Mouse (Mus musculus) myocyte (in vitro differentiated cells): ENCODE results near the gene Trim7. TPM values are rescaled to one million over a fixed set of nuclear protein-coding genes. Genes with fewer than 3 reads are reported as not detected.
"Not testable (repeated sequence)": the region's sequence is repeated elsewhere in the genome, so short reads cannot be mapped to it uniquely, and the experiment has no call there.

Experiments
- H3K27me3 ChIP-seq: one replicate; pipeline ENCODE4 v1.6.1; 2011; ENCODE audit not compliant: control insufficient read depth, insufficient read depth, insufficient read length
- H3K36me3 ChIP-seq: one replicate; pipeline ENCODE4 v1.6.1; 2011; ENCODE audit not compliant: control insufficient read depth, insufficient read depth
- H3K4me2 ChIP-seq: one replicate; pipeline ENCODE4 v1.6.1; 2011; ENCODE audit warnings: low read depth, control low read depth
- H3K4me3 ChIP-seq: one replicate; pipeline ENCODE4 v1.5.1; 2011; ENCODE audit warnings: mild to moderate bottlenecking, control low read depth, moderate library complexity
- H3K79me2 ChIP-seq: one replicate; pipeline ENCODE4 v1.6.1; 2011; ENCODE audit not compliant: control insufficient read depth, insufficient read depth
- H3ac ChIP-seq: one replicate; pipeline ENCODE4 v1.6.1; 2011; ENCODE audit not compliant: control insufficient read depth, insufficient read length
- CEBPB ChIP-seq: IDR thresholded peaks from 2 replicates; pipeline ENCODE4 v1.6.1; 2011; ENCODE audit warnings: mild to moderate bottlenecking, moderate library complexity; ENCODE audit not compliant: poor library complexity, insufficient read depth, severe bottlenecking
- E2F4 ChIP-seq: IDR thresholded peaks from one replicate; pipeline ENCODE4 v1.6.1; 2011; ENCODE audit warnings: mild to moderate bottlenecking, control low read depth, moderate library complexity; ENCODE audit not compliant: insufficient read depth
- MAX ChIP-seq: IDR thresholded peaks from one replicate; pipeline ENCODE4 v1.6.1; 2011; ENCODE audit warnings: low read depth, mild to moderate bottlenecking, control low read depth
- MYOD1 ChIP-seq, 3 experiments: IDR thresholded peaks; one replicate each; pipeline ENCODE4 v1.6.1; 2011; ENCODE audit warnings: control low read depth in 2 of 3, low read depth in 2 of 3, mild to moderate bottlenecking in 2 of 3, moderate library complexity in 1 of 3; ENCODE audit not compliant: insufficient read length in 2 of 3, control insufficient read depth in 1 of 3
- MYOG ChIP-seq, 3 experiments: IDR thresholded peaks; one replicate each; pipeline ENCODE4 v1.6.1; 2011; ENCODE audit warnings: control low read depth in 2 of 3, low read depth in 2 of 3, mild to moderate bottlenecking in 2 of 3; ENCODE audit not compliant: insufficient read length in 2 of 3, control insufficient read depth in 1 of 3, insufficient read depth in 1 of 3
- POLR2A ChIP-seq: IDR thresholded peaks from one replicate; pipeline ENCODE4 v1.6.1; 2011; ENCODE audit warnings: low read depth, mild to moderate bottlenecking, control low read depth, moderate library complexity; ENCODE audit not compliant: insufficient read length
- POLR2AphosphoS2 ChIP-seq: IDR thresholded peaks from one replicate; pipeline ENCODE4 v1.6.1; 2011; ENCODE audit warnings: low read depth, control low read depth; ENCODE audit not compliant: insufficient read length
- REST ChIP-seq: IDR thresholded peaks from one replicate; pipeline ENCODE4 v1.6.1; 2011; ENCODE audit warnings: mild to moderate bottlenecking, control low read depth, moderate library complexity; ENCODE audit not compliant: insufficient read depth, insufficient read length
- SRF ChIP-seq: IDR thresholded peaks from one replicate; pipeline ENCODE4 v1.6.1; 2011; ENCODE audit warnings: low read depth; ENCODE audit not compliant: control insufficient read depth, insufficient read length
- TCF12 ChIP-seq: IDR thresholded peaks from one replicate; pipeline ENCODE4 v1.6.1; 2011; ENCODE audit warnings: mild to moderate bottlenecking, control low read depth; ENCODE audit not compliant: poor library complexity, insufficient read depth, severe bottlenecking
- TCF3 ChIP-seq: IDR thresholded peaks from one replicate; pipeline ENCODE4 v1.6.1; 2011; ENCODE audit warnings: low read depth, control low read depth; ENCODE audit not compliant: insufficient read length
- USF1 ChIP-seq: IDR thresholded peaks from one replicate; pipeline ENCODE4 v1.6.1; 2011; ENCODE audit warnings: low read depth, mild to moderate bottlenecking, control low read depth, moderate library complexity
- polyA plus RNA-seq: library from polyadenylated mRNA; unstranded; fragments of >200 nt; fragmentation: generic; extraction: Trizol; gene quantifications from one replicate; pipeline ENCODE4 v1.2.1, GENCODE M21; 2012; ENCODE audit warnings: missing spikeins

Gene Trim7
- polyA plus RNA-seq, 1 experiment = 5.4 TPM

- Histone ChIP-seq H3K4me2 (no peak overlapping the region), H3K27me3 (no peaks in the 10 kb centered on the region), H3K79me2 (no peaks in the 10 kb centered on the region), H3ac (no peak overlapping the region), H3K36me3 (no peaks in the 10 kb centered on the region), H3K4me3 (no peak overlapping the region)
- no peak for TF ChIP-seq TCF3
- no peak for TF ChIP-seq MAX
- TF ChIP-seq MYOD1 (IDR thresholded peaks at IDR 0.05; ENCODE audit: control insufficient read depth in 1 of 3, insufficient read length in 2 of 3, low read depth in 2 of 3) = no peak
- no peak for TF ChIP-seq USF1
- TF ChIP-seq MYOG (IDR thresholded peaks at IDR 0.05; ENCODE audit: control insufficient read depth in 1 of 3, insufficient read depth in 1 of 3, insufficient read length in 2 of 3, low read depth in 2 of 3) = no peak
- TF ChIP-seq POLR2AphosphoS2 = no peak
- no peak for TF ChIP-seq SRF
- TF ChIP-seq TCF12 = no peak
- no peak for TF ChIP-seq REST
- TF ChIP-seq E2F4 = no peak
Measured at GRCm38 (mm10) chr11:48843202-48843601, 17.3 kb downstream of the Trim7 start.

- Histone ChIP-seq H3K79me2 (no peaks in the 10 kb centered on the region), H3K4me3 (no peak overlapping the region), H3K36me3 (no peaks in the 10 kb centered on the region), H3ac (no peak overlapping the region), H3K4me2 (no peak overlapping the region), H3K27me3 (no peaks in the 10 kb centered on the region)
- TF ChIP-seq USF1 = no peak
- TF ChIP-seq MYOD1 (IDR thresholded peaks at IDR 0.05; ENCODE audit: control insufficient read depth in 1 of 3, insufficient read length in 2 of 3, low read depth in 2 of 3) = no peak
- TF ChIP-seq SRF = no peak
- TF ChIP-seq TCF3 = no peak
- TF ChIP-seq POLR2AphosphoS2 = no peak
Measured at GRCm38 (mm10) chr11:48844309-48844708, 18.4 kb downstream of the Trim7 start.

- Histone ChIP-seq H3K79me2 (no peaks in the 10 kb centered on the region), H3K36me3 (no peaks in the 10 kb centered on the region), H3K4me2 (no peak overlapping the region), H3K27me3 (no peaks in the 10 kb centered on the region), H3ac (no peak overlapping the region), H3K4me3 (no peak overlapping the region)
- TF ChIP-seq MAX (no peak), CEBPB (no peak), SRF (no peak), E2F4 (no peak), MYOD1 (IDR thresholded peaks at IDR 0.05; ENCODE audit: control insufficient read depth in 1 of 3, insufficient read length in 2 of 3, low read depth in 2 of 3) (no peak), REST (no peak), POLR2AphosphoS2 (no peak), TCF12 (no peak), TCF3 (no peak), USF1 (no peak)
Measured at GRCm38 (mm10) chr11:48845244-48845815, 19.4 kb downstream of the Trim7 start.

- not testable (repeated sequence) for H3K27me3 ChIP-seq, H3K36me3 ChIP-seq, H3K4me3 ChIP-seq, H3K4me2 ChIP-seq, H3ac ChIP-seq, H3K79me2 ChIP-seq
Measured at GRCm38 (mm10) chr11:48846362-48846761, 20.4 kb downstream of the Trim7 start.

GRCm38 (mm10) chr11:48846881-48847280 is 20.9 kb downstream of the Trim7 start:
- no peak overlapping the region for H3K4me2 ChIP-seq

GRCm38 (mm10) chr11:48850240-48850639 is 24.3 kb downstream of the Trim7 start:
- no peak overlapping the region for H3ac ChIP-seq
- TF ChIP-seq MYOD1 (IDR thresholded peaks at IDR 0.05; ENCODE audit: control insufficient read depth in 1 of 3, insufficient read length in 2 of 3, low read depth in 2 of 3) (peak in 1 of 3 experiments; percentile 62), TCF3 (no peak)
- H3K36me3 ChIP-seq = no peaks in the 10 kb centered on the region
- H3K27me3 ChIP-seq = no peaks in the 10 kb centered on the region
- no peak overlapping the region for H3K4me3 ChIP-seq
- H3K79me2 ChIP-seq = no peaks in the 10 kb centered on the region
- H3K4me2 ChIP-seq = no peak overlapping the region

More at GRCm38 (mm10) chr11:48846881-48847280, 20.9 kb downstream of the Trim7 start:
- no peaks in the 10 kb centered on the region for H3K27me3 ChIP-seq
- H3K36me3 ChIP-seq = no peaks in the 10 kb centered on the region
- TF ChIP-seq MAX (no peak), TCF3 (no peak), USF1 (no peak), POLR2A (no peak), MYOD1 (IDR thresholded peaks at IDR 0.05; ENCODE audit: control insufficient read depth in 1 of 3, insufficient read length in 2 of 3, low read depth in 2 of 3) (no peak), REST (no peak)
- H3ac ChIP-seq = no peak overlapping the region
- no peak overlapping the region for H3K4me3 ChIP-seq
- H3K79me2 ChIP-seq = no peaks in the 10 kb centered on the region
